Mouse (Mus musculus) left cerebral cortex, postnatal 36 days (tissue): ENCODE measurements at regions not wholly inside any gene's neighbourhood (a gene's known extent, or its start where the extent isn't known, plus 50 kb on each side); places are given as distances from the start of the nearest gene placed in this dataset.

Experiments
- DNase-seq, 2 experiments: peaks; one replicate each; pipeline ENCODE4 v3.0.0; 2021 to 2022; ENCODE audit warnings: low spot score in 2 of 2, mixed read lengths in 1 of 2
- intact Hi-C: fragments of 180-260 bp; cut with DNase I; formaldehyde crosslinking; loops from one replicate; pipeline ENCODE4 v1.15.1; 2025

DNA sequence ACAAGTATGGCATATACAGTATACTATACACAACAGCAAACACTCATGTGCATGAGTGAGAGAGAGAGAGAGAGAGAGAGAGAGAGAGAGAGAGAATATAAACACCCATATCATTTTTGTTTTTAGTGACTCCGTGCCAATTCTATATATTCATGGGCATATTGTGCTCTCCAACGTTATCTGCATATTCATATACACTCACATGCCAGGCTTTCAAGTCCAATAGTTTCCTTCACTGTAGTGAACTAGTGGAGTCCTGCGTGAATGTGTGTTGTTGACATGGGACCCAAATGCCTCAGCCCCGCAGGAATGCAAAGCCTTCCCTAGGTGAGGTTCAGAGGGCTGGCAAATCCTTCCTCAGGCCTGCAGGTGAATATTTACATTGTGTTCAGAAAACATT lies 53.4 kb upstream of the Nab1 start:
- DNase-seq, result no peak
- intact Hi-C loops, result no loop called here

DNA sequence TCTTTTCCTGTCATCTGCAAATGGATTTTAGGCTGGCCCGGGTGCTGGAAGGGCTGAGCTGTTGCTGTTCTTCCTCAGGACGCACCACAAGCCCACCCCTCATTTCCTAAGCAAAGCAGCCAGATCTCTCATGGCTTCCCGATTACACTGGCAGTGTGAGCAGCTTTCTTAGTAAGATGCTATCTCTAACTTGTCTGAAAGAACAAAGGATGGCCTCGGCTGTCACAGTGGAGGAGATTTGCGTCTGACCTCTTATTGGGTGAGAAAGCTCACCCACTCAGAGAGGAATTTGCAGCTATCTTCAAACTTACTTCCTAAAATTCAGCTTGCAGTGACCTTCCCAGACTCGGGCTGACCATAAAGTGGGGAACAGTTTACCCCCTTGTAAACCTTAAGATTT lies 64.7 kb upstream of the Nemp2 start:
- intact Hi-C loops, result no loop called here
- no peak for DNase-seq

DNA sequence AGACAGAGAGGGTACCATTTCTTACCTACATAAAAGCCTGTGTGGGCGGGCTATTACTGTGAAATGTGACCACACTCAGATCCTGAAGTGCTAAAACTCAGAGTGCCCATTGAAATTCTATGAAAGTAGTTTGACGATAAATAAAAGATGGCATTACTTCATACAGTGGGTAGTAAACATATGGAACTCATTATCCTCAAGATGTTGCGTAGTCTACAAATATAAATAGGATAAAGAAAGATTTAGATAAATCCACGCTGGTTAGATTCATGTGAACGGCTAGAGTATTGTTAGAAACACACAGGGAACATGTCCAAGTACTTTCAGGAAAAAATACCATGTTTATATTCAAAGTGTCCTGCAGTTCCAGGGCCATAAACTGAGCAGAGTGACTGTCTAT lies 58.8 kb upstream of the Nemp2 start:
- intact Hi-C loops, result no loop called here

DNA sequence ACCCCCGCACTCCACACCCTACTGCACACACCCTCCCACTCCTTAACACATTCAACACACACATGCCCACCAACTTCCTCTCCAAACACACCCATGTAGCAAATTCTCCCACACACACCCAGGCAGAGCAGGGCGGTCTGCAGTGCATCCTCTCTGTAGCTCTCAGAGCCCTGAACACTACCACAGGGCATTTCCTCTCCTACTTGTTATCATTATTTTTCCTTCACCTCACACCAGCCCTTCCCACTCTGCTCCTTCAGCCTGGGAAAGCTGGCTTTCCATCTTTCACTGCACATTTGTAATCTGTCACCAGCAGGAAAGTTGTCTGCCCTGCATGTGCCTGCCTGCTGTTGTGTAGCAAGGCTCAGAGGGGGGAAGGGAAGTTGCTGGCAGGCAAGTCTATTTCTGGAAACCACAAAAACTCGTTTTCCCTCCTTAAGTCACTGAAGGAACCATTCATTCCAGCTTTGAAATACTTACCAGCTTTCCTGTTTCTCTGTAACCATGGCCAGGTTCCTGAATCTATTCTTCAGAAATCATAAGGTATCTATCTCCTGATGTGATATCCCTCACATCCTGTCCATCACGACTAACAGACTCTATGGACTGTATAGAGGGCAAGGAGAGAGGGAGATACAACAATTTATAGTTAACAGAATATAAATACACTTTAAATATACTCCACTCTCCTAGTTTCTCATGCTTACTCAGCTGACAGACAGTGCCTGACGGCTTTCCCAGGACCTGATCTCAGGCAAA lies 52.0 kb upstream of the Nemp2 start:
- intact Hi-C loops, result no loop called here
- peak; percentile 43 to 46 for DNase-seq

More for the DNA sequence above, 58.8 kb upstream of the Nemp2 start:
- DNase-seq, result no peak

DNA sequence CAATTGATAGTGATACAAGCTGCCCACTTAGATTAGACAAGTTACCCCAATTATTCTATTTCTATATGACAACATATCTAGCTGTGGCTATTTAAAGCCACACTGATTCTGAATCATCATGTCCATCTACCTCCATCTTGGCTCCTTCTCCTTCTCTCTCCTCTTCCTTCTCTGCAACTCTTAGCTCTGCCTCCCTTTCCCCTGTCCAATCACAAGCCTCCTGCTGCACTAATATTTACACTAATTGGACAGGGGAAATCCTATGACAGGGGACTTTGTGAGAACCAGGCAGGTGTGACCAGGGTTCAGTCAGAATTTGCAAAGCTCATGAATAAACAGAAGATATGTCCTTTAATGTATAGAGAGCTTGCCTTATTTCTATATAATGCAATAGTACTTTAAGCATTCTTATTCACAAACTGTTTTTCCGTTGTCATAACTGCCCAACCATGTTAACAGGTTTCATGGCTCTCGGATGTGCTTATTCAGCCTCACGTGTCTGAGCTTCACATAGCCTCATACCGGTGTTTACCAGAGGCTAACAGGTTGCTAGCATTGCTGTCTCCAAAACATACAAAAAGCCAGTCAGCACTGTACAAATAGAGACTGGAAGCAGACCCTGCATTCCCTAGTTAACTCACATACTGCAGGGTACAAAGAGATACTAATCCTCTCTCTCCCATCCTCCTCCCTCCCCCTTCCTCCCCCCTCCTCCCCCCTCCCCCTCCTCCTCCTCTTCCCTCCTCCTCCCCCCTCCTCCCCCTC lies 50.2 kb upstream of the Nemp2 start:
- intact Hi-C loops, result loop anchor here (5.0 kb wide), 1 partner anchor 43 kb away; no protein-coding TSS in a partner anchor
- DNase-seq, result no peak
